Mouse (Mus musculus): ENCODE results near the gene Qsox2. TPM values are rescaled to one million over a fixed set of nuclear protein-coding genes. Genes with fewer than 3 reads are reported as not detected.

Qsox2 gene
- polyA plus RNA-seq, 1 experiment from 2014 or later = 16.0 TPM

- Histone ChIP-seq H3K36me3 (peaks cover 75% of the 10 kb centered on the region), H3K27ac (no peak overlapping the region), H3K9ac (no peak overlapping the region), H3K4me2 (replicated peaks) (no peak overlapping the region), H3K27me3 (no peaks in the 10 kb centered on the region), H3K9me3 (no peaks in the 10 kb centered on the region), H3K4me1 (no peaks in the 10 kb centered on the region), H3K4me3 (no peak overlapping the region)
- WGBS = 35% methylated on average over 3 of the region's 3 CpGs
- no peak for ATAC-seq (ENCODE audit: low FRiP score, low read depth)
These were observed 22.8 kb downstream of the Qsox2 start for GRCm38 (mm10) chr2:26214526-26214925.

GRCm38 (mm10) chr2:26209566-26209965, 27.8 kb downstream of the Qsox2 start:
- 77% methylated on average over 3 of the region's 3 CpGs for WGBS
- H3K36me3 ChIP-seq = peaks cover 45% of the 10 kb centered on the region
- no peak overlapping the region for H3K9ac ChIP-seq
- H3K27ac ChIP-seq = no peak overlapping the region
- no peaks in the 10 kb centered on the region for H3K9me3 ChIP-seq
- peaks cover 40% of the 10 kb centered on the region for H3K27me3 ChIP-seq
- no peak overlapping the region for H3K4me3 ChIP-seq
- no peak overlapping the region for H3K4me2 ChIP-seq (replicated peaks)
- H3K4me1 ChIP-seq = 0 out of 2 replicates have a peak, but pooled peaks cover 3% of the 10 kb centered on the region
- ATAC-seq (ENCODE audit: low FRiP score, low read depth) = no peak

GRCm38 (mm10) chr2:26208126-26208789, 29.1 kb downstream of the Qsox2 start, which contains the start of gene Lhx3:
Gene Lhx3, minus strand, starts transcription at chr2:26208289.
- Histone ChIP-seq H3K27me3 (peaks cover 54% of the 10 kb centered on the region), H3K4me2 (replicated peaks) (no peak within 1 kb of the TSS), H3K9me3 (no peaks in the 10 kb centered on the region), H3K9ac (no peak within 1 kb of the TSS), H3K36me3 (peaks cover 32% of the 10 kb centered on the region), H3K27ac (no peak within 1 kb of the TSS), H3K4me1 (0 out of 2 replicates have a peak, but pooled peaks cover 3% of the 10 kb centered on the region), H3K4me3 (no peak within 1 kb of the TSS)
- 4% methylated on average over 19 of the region's 19 CpGs for WGBS
- ATAC-seq (ENCODE audit: low FRiP score, low read depth) = peak; percentile 81

GRCm38 (mm10) chr2:26207559-26207958, 29.8 kb downstream of the Qsox2 start:
- no peaks in the 10 kb centered on the region for H3K9me3 ChIP-seq
- H3K4me1 ChIP-seq = peaks cover 4% of the 10 kb centered on the region; the same call in 1 of the 2 replicates
- peaks cover 30% of the 10 kb centered on the region for H3K36me3 ChIP-seq
- no peak overlapping the region for H3K4me2 ChIP-seq (replicated peaks)
- H3K27me3 ChIP-seq = peaks cover 61% of the 10 kb centered on the region
- ATAC-seq (ENCODE audit: low FRiP score, low read depth) = no peak
- no peak overlapping the region for H3K9ac ChIP-seq
- no peak overlapping the region for H3K4me3 ChIP-seq
- H3K27ac ChIP-seq = no peak overlapping the region
- WGBS = 8% methylated on average over 9 of the region's 9 CpGs

GRCm38 (mm10) chr2:26205761-26206160, 31.6 kb downstream of the Qsox2 start:
- ATAC-seq (ENCODE audit: low FRiP score, low read depth) = no peak
- no peaks in the 10 kb centered on the region for H3K9me3 ChIP-seq
- H3K27me3 ChIP-seq = peaks cover 78% of the 10 kb centered on the region
- H3K4me3 ChIP-seq = no peak overlapping the region
- peaks cover 11% of the 10 kb centered on the region; the same call in 1 of the 2 replicates for H3K4me1 ChIP-seq
- no peak overlapping the region for H3K9ac ChIP-seq
- no peak overlapping the region for H3K27ac ChIP-seq
- H3K36me3 ChIP-seq = peaks cover 12% of the 10 kb centered on the region
- no peak overlapping the region for H3K4me2 ChIP-seq (replicated peaks)
- 8% methylated on average over 10 of the region's 10 CpGs for WGBS

GRCm38 (mm10) chr2:26205126-26205525, 32.2 kb downstream of the Qsox2 start:
- WGBS = 1% methylated on average over 16 of the region's 16 CpGs
- Histone ChIP-seq H3K9ac (no peak overlapping the region), H3K27ac (no peak overlapping the region), H3K27me3 (peaks cover 85% of the 10 kb centered on the region), H3K4me2 (replicated peaks) (no peak overlapping the region), H3K9me3 (no peaks in the 10 kb centered on the region), H3K36me3 (peaks cover 6% of the 10 kb centered on the region), H3K4me3 (no peak overlapping the region), H3K4me1 (peaks cover 11% of the 10 kb centered on the region; the same call in 1 of the 2 replicates)
- no peak for ATAC-seq (ENCODE audit: low FRiP score, low read depth)

- H3K9me3 ChIP-seq = no peaks in the 10 kb centered on the region
- H3K27me3 ChIP-seq = peaks cover 100% of the 10 kb centered on the region
- H3K27ac ChIP-seq = no peak overlapping the region
- no peak for ATAC-seq (ENCODE audit: low FRiP score, low read depth)
- H3K4me1 ChIP-seq = peaks cover 17% of the 10 kb centered on the region
- WGBS = under 1% methylated on average over 36 of the region's 36 CpGs
- H3K4me3 ChIP-seq = no peak overlapping the region
- no peaks in the 10 kb centered on the region for H3K36me3 ChIP-seq
- no peak overlapping the region for H3K9ac ChIP-seq
- H3K4me2 ChIP-seq (replicated peaks) = no peak overlapping the region
These were observed 34.4 kb downstream of the Qsox2 start for GRCm38 (mm10) chr2:26202849-26203475.

- no peak for ATAC-seq (ENCODE audit: low FRiP score, low read depth)
- under 1% methylated on average over 77 of the region's 77 CpGs for WGBS
- Histone ChIP-seq H3K4me1 (peaks cover 18% of the 10 kb centered on the region), H3K9ac (no peak overlapping the region), H3K36me3 (no peaks in the 10 kb centered on the region), H3K4me2 (replicated peaks) (no peak overlapping the region), H3K9me3 (no peaks in the 10 kb centered on the region), H3K27ac (no peak overlapping the region), H3K27me3 (peaks cover 100% of the 10 kb centered on the region), H3K4me3 (peak overlapping the region; percentile 9; the same call in 1 of the 2 replicates)
These were observed 35.1 kb downstream of the Qsox2 start for GRCm38 (mm10) chr2:26201926-26202848.

- Histone ChIP-seq H3K27me3 (peaks cover 100% of the 10 kb centered on the region), H3K9me3 (no peaks in the 10 kb centered on the region), H3K36me3 (no peaks in the 10 kb centered on the region), H3K4me1 (peaks cover 22% of the 10 kb centered on the region), H3K4me3 (peak overlapping the region; percentile 13), H3K27ac (no peak overlapping the region), H3K9ac (no peak overlapping the region), H3K4me2 (replicated peaks) (peak overlapping the region; percentile 35)
- 0 out of 2 replicates have a peak, but pooled peaks have one; percentile 51 for ATAC-seq (ENCODE audit: low FRiP score, low read depth)
- 0% methylated on average over 10 of the region's 10 CpGs for WGBS
These were observed 38.8 kb downstream of the Qsox2 start for GRCm38 (mm10) chr2:26198488-26198887.

- WGBS = 31% methylated on average over 7 of the region's 7 CpGs
- Histone ChIP-seq H3K4me1 (peaks cover 14% of the 10 kb centered on the region), H3K4me2 (replicated peaks) (no peak overlapping the region), H3K36me3 (no peaks in the 10 kb centered on the region), H3K4me3 (no peak overlapping the region), H3K9ac (no peak overlapping the region), H3K27me3 (peaks cover 99% of the 10 kb centered on the region), H3K9me3 (no peaks in the 10 kb centered on the region), H3K27ac (no peak overlapping the region)
- ATAC-seq (ENCODE audit: low FRiP score, low read depth) = no peak
These were observed 42.6 kb downstream of the Qsox2 start for GRCm38 (mm10) chr2:26194552-26195339.

GRCm38 (mm10) chr2:26188517-26188916, 48.8 kb downstream of the Qsox2 start:
- H3K4me2 ChIP-seq (replicated peaks) = no peak overlapping the region
- 62% methylated on average over 5 of the region's 5 CpGs for WGBS
- H3K4me1 ChIP-seq = peaks cover 4% of the 10 kb centered on the region; the same call in 1 of the 2 replicates
- H3K27ac ChIP-seq = no peak overlapping the region
- peaks cover 93% of the 10 kb centered on the region for H3K27me3 ChIP-seq
- H3K4me3 ChIP-seq = no peak overlapping the region
- no peak for ATAC-seq (ENCODE audit: low FRiP score, low read depth)
- no peaks in the 10 kb centered on the region for H3K9me3 ChIP-seq
- H3K36me3 ChIP-seq = no peaks in the 10 kb centered on the region
- no peak overlapping the region for H3K9ac ChIP-seq

All from limb, embryonic 13.5 days (tissue).